Mouse (Mus musculus) MEL (cell line): ENCODE data around the gene Tas1r2. TPM values are rescaled to one million over a fixed set of nuclear protein-coding genes. Genes with fewer than 3 reads are reported as not detected.
A peak's percentile ranks its signal among the peaks of the same experiment; 100 is the strongest.

Experiments used
- DNase-seq: peaks from one replicate; pipeline ENCODE4 v3.0.0; 2011; ENCODE audit warnings: low read depth, low spot score
- H3K27ac ChIP-seq: 2 replicates; pipeline ENCODE4 v1.5.1; 2012; ENCODE audit warnings: low read depth, mild to moderate bottlenecking, control low read depth, low read length, moderate library complexity; ENCODE audit not compliant: control insufficient read depth
- H3K27me3 ChIP-seq, 2 experiments: fragments of 150-350 bp in 1 of 2; sonication (generic) in 1 of 2; 2 replicates each; pipeline ENCODE4 v1.6.1; 2012; ENCODE audit warnings: low read length in 2 of 2, mild to moderate bottlenecking in 2 of 2, improper control_type of control experiment in 1 of 2, moderate library complexity in 1 of 2; ENCODE audit not compliant: insufficient read depth in 2 of 2, control insufficient read depth in 1 of 2
- H3K36me3 ChIP-seq, 2 experiments: 2 replicates each; pipeline ENCODE4 v1.6.1; 2012 to 2014; ENCODE audit warnings: low read length in 2 of 2, improper control_type of control experiment in 1 of 2, inconsistent platforms in 1 of 2, mild to moderate bottlenecking in 1 of 2; ENCODE audit not compliant: insufficient read depth in 2 of 2, control insufficient read depth in 1 of 2
- H3K4me1 ChIP-seq, 2 experiments: fragments of 150-350 bp in 1 of 2; sonication (generic) in 1 of 2; 2 replicates each; pipeline ENCODE4 v1.6.1; 2012; ENCODE audit warnings: low read length in 2 of 2, improper control_type of control experiment in 1 of 2, mild to moderate bottlenecking in 1 of 2; ENCODE audit not compliant: insufficient read depth in 2 of 2, control insufficient read depth in 1 of 2
- H3K4me3 ChIP-seq, 2 experiments: fragments of 150-350 bp in 1 of 2; sonication (generic) in 1 of 2; 2 replicates each; pipeline ENCODE4 v1.5.1; 2012; ENCODE audit warnings: low read depth in 2 of 2, low read length in 2 of 2, mild to moderate bottlenecking in 2 of 2, moderate library complexity in 2 of 2, control low read depth in 1 of 2, improper control_type of control experiment in 1 of 2; ENCODE audit not compliant: control insufficient read depth in 1 of 2, insufficient read depth in 1 of 2
- H3K79me2 ChIP-seq: 2 replicates; pipeline ENCODE4 v1.6.1; 2012; ENCODE audit warnings: mild to moderate bottlenecking, low read length, moderate library complexity; ENCODE audit not compliant: control insufficient read depth, poor library complexity, insufficient read depth
- H3K9ac ChIP-seq: 2 replicates; pipeline ENCODE4 v1.6.1; 2012; ENCODE audit warnings: low read depth, mild to moderate bottlenecking, control low read depth, low read length, moderate library complexity; ENCODE audit not compliant: control insufficient read depth, poor library complexity, severe bottlenecking
- H3K9me3 ChIP-seq: fragments of 150-350 bp; sonication (generic); replicated peaks from 2 replicates; pipeline ENCODE4 v1.6.1; 2012; ENCODE audit warnings: mild to moderate bottlenecking, low read length, improper control_type of control experiment, moderate library complexity; ENCODE audit not compliant: insufficient read depth
- BHLHE40 ChIP-seq: IDR thresholded peaks from 2 replicates; pipeline ENCODE4 v1.6.1; 2012; ENCODE audit warnings: low read depth, mild to moderate bottlenecking, inconsistent platforms, low read length, improper control_type of control experiment, borderline replicate concordance
- ETS1 ChIP-seq: IDR thresholded peaks from 2 replicates; pipeline ENCODE4 v1.6.1; 2012; ENCODE audit warnings: low read depth, mild to moderate bottlenecking, inconsistent platforms, low read length, improper control_type of control experiment, moderate library complexity
- JUND ChIP-seq: IDR thresholded peaks from 2 replicates; pipeline ENCODE4 v1.6.1; 2011; ENCODE audit warnings: low read depth, mild to moderate bottlenecking, improper control_type of control experiment, low read length
- MAFK ChIP-seq: IDR thresholded peaks from 2 replicates; pipeline ENCODE4 v1.6.1; 2011; ENCODE audit warnings: low read depth, mild to moderate bottlenecking, low read length, improper control_type of control experiment, borderline replicate concordance
- MAX ChIP-seq: IDR thresholded peaks from 2 replicates; pipeline ENCODE4 v1.6.1; 2011; ENCODE audit warnings: low read length, improper control_type of control experiment
- NRF1 ChIP-seq: IDR thresholded peaks from 2 replicates; pipeline ENCODE4 v1.6.1; 2014; ENCODE audit warnings: low read depth, mild to moderate bottlenecking, inconsistent platforms, low read length, improper control_type of control experiment, moderate library complexity; ENCODE audit not compliant: poor library complexity, insufficient read depth, severe bottlenecking
- POLR2AphosphoS2 ChIP-seq: IDR thresholded peaks from 2 replicates; pipeline ENCODE4 v1.6.1; 2011; ENCODE audit warnings: low read length, improper control_type of control experiment
- POLR2AphosphoS5 ChIP-seq: IDR thresholded peaks from 2 replicates; pipeline ENCODE4 v1.6.1; 2012; ENCODE audit warnings: low read depth, borderline replicate concordance, mild to moderate bottlenecking, inconsistent platforms, low read length, moderate library complexity, mixed read lengths
- RCOR1 ChIP-seq: IDR thresholded peaks from 2 replicates; pipeline ENCODE4 v1.6.1; 2012; ENCODE audit warnings: low read depth, mild to moderate bottlenecking, inconsistent platforms, low read length, improper control_type of control experiment
- USF1 ChIP-seq: IDR thresholded peaks from 2 replicates; pipeline ENCODE4 v1.6.1; 2014; ENCODE audit warnings: low read depth, mild to moderate bottlenecking, inconsistent platforms, low read length, improper control_type of control experiment, moderate library complexity
- USF2 ChIP-seq, 2 experiments: IDR thresholded peaks; 2 replicates each; pipeline ENCODE4 v1.6.1; 2011 to 2012; ENCODE audit warnings: improper control_type of control experiment in 2 of 2, low read length in 2 of 2, borderline replicate concordance in 1 of 2, inconsistent platforms in 1 of 2, low read depth in 1 of 2, mild to moderate bottlenecking in 1 of 2; ENCODE audit not compliant: insufficient read depth in 1 of 2
- ZC3H11A ChIP-seq: IDR thresholded peaks from 2 replicates; pipeline ENCODE4 v1.6.1; 2012; ENCODE audit warnings: low read depth, mild to moderate bottlenecking, inconsistent platforms, low read length, improper control_type of control experiment
- ZKSCAN1 ChIP-seq: IDR thresholded peaks from 2 replicates; pipeline ENCODE4 v1.6.1; 2012; ENCODE audit warnings: low read depth, mild to moderate bottlenecking, inconsistent platforms, low read length, improper control_type of control experiment, moderate library complexity
- polyA plus RNA-seq, 2 experiments: library from polyadenylated mRNA; stranded (reverse) in 1 of 2; unstranded in 1 of 2; fragments of >175 nt in 1 of 2; fragments of >200 nt in 1 of 2; gene quantifications; 2 replicates each; pipeline versions ENCODE4 v1.2.1 to v1.2.4; 2012; ENCODE audit warnings: low replicate concordance in 2 of 2, low read depth in 1 of 2; ENCODE audit not compliant: insufficient read length in 2 of 2, insufficient read depth in 1 of 2, missing spikeins in 1 of 2
- total RNA-seq: library from RNA; depleted of rRNA; stranded (reverse); fragments of 300-350 nt; gene quantifications from 2 replicates; pipeline ENCODE4 v1.2.3, GENCODE M21; 2012

Tas1r2 gene
- total and polyA plus RNA-seq, 3 experiments, result not detected

- no peaks in the 10 kb centered on the region for H3K79me2 ChIP-seq
- no peak overlapping the region for H3K9ac ChIP-seq
- no peaks in the 10 kb centered on the region for H3K36me3 ChIP-seq
- H3K9me3 ChIP-seq, result no peaks in the 10 kb centered on the region
- H3K27me3 ChIP-seq, result no peaks in the 10 kb centered on the region
- TF ChIP-seq MAX, result no peak
- 0 out of 2 replicates have a peak, but pooled peaks have one; percentile 46 for TF ChIP-seq ZKSCAN1
- TF ChIP-seq BHLHE40, result no peak
- TF ChIP-seq ZC3H11A, result no peak
- no peak for TF ChIP-seq USF2 (IDR thresholded peaks at IDR 0.05; ENCODE audit: borderline replicate concordance in 1 of 2, insufficient read depth in 1 of 2, low read depth in 1 of 2, low read length in 2 of 2)
- no peak for TF ChIP-seq ETS1
- TF ChIP-seq POLR2AphosphoS2, result no peak
- TF ChIP-seq, all 39 proteins: peak for 1
- DNase-seq, result no peak
- Histone ChIP-seq H3K4me1 (no peaks in the 10 kb centered on the region; a peak in 1 of 4 replicates), H3K27ac (no peak overlapping the region), H3K4me3 (no peak overlapping the region)
Measured at GRCm38 (mm10) chr4:139614524-139615260, 38.6 kb upstream of the Tas1r2 start.

- H3K27ac ChIP-seq, result no peak overlapping the region
- DNase-seq, result no peak
- peaks cover 0 to 1% of the 10 kb centered on the region in 2 experiments; a peak in 2 of 4 replicates for H3K36me3 ChIP-seq
- TF ChIP-seq MAFK, result no peak
- TF ChIP-seq NRF1, result no peak
- TF ChIP-seq POLR2AphosphoS5, result no peak
- TF ChIP-seq ZKSCAN1, result no peak
- no peak for TF ChIP-seq RCOR1
- TF ChIP-seq USF1, result no peak
- TF ChIP-seq JUND, result no peak
- TF ChIP-seq, all 39 proteins: peak for 0
- no peak overlapping the region for H3K9ac ChIP-seq
- H3K4me1 ChIP-seq, result peaks cover 0 to under 1% of the 10 kb centered on the region in 2 experiments; a peak in 2 of 4 replicates
- no peaks in the 10 kb centered on the region for H3K9me3 ChIP-seq
- no peak overlapping the region for H3K4me3 ChIP-seq
- no peaks in the 10 kb centered on the region for H3K79me2 ChIP-seq
- no peaks in the 10 kb centered on the region for H3K27me3 ChIP-seq
Measured at GRCm38 (mm10) chr4:139616276-139617000, 36.9 kb upstream of the Tas1r2 start.
